Mouse (Mus musculus): ENCODE measurements around the gene Fig4. TPM values are rescaled to one million over a fixed set of nuclear protein-coding genes. Genes with fewer than 3 reads are reported as not detected.
A peak's percentile ranks its signal among the peaks of the same experiment; 100 is the strongest.

The Fig4 gene
- polyA plus RNA-seq, 1 experiment from 2014 or later = 28.7 TPM

GRCm38 (mm10) chr10:41208860-41209377 is 94.1 kb downstream of the Fig4 start:
- 56% methylated on average over 6 of the region's 6 CpGs for WGBS
- Histone ChIP-seq H3K4me3 (replicated peaks) (no peak overlapping the region), H3K4me2 (no peak overlapping the region), H3K27me3 (replicated peaks) (no peaks in the 10 kb centered on the region), H3K9me3 (replicated peaks) (no peaks in the 10 kb centered on the region), H3K36me3 (0 out of 2 replicates have a peak, but pooled peaks cover 4% of the 10 kb centered on the region), H3K27ac (replicated peaks) (peak overlapping the region; percentile 9; the same call in 1 of the 2 replicates), H3K4me1 (peaks cover 5% of the 10 kb centered on the region; the same call in 1 of the 2 replicates), H3K9ac (replicated peaks) (no peak overlapping the region)
- ATAC-seq (ENCODE audit: low FRiP score) = peak; percentile 66; the same call in 1 of the 2 replicates

- Histone ChIP-seq H3K27ac (replicated peaks) (no peak overlapping the region), H3K4me1 (peaks cover 5% of the 10 kb centered on the region; the same call in 1 of the 2 replicates), H3K9me3 (replicated peaks) (no peaks in the 10 kb centered on the region), H3K36me3 (0 out of 2 replicates have a peak, but pooled peaks cover 4% of the 10 kb centered on the region), H3K27me3 (replicated peaks) (no peaks in the 10 kb centered on the region), H3K9ac (replicated peaks) (no peak overlapping the region), H3K4me3 (replicated peaks) (no peak overlapping the region), H3K4me2 (no peak overlapping the region)
- no peak for ATAC-seq (ENCODE audit: low FRiP score)
- WGBS = 78% methylated on average over 2 of the region's 2 CpGs
Measured at GRCm38 (mm10) chr10:41205647-41206046, 97.4 kb downstream of the Fig4 start.

GRCm38 (mm10) chr10:41204637-41205315 is 98.3 kb downstream of the Fig4 start:
- 0 out of 2 replicates have a peak, but pooled peaks cover 4% of the 10 kb centered on the region for H3K36me3 ChIP-seq
- H3K9me3 ChIP-seq (replicated peaks) = no peaks in the 10 kb centered on the region
- H3K27me3 ChIP-seq (replicated peaks) = no peaks in the 10 kb centered on the region
- no peak overlapping the region for H3K27ac ChIP-seq (replicated peaks)
- ATAC-seq (ENCODE audit: low FRiP score) = no peak
- H3K4me1 ChIP-seq = peaks cover 4% of the 10 kb centered on the region; the same call in 1 of the 2 replicates
- WGBS = 80% methylated on average over 11 of the region's 11 CpGs
- H3K4me3 ChIP-seq (replicated peaks) = no peak overlapping the region
- no peak overlapping the region for H3K4me2 ChIP-seq
- H3K9ac ChIP-seq (replicated peaks) = no peak overlapping the region

- ATAC-seq (ENCODE audit: low FRiP score) = no peak
- no peak overlapping the region for H3K27ac ChIP-seq (replicated peaks)
- H3K27me3 ChIP-seq (replicated peaks) = no peaks in the 10 kb centered on the region
- H3K9me3 ChIP-seq (replicated peaks) = no peaks in the 10 kb centered on the region
- no peak overlapping the region for H3K9ac ChIP-seq (replicated peaks)
- H3K4me1 ChIP-seq = no peaks in the 10 kb centered on the region
- WGBS = 60% methylated on average over 5 of the region's 5 CpGs
- H3K4me2 ChIP-seq = no peak overlapping the region
- 0 out of 2 replicates have a peak, but pooled peaks cover 4% of the 10 kb centered on the region for H3K36me3 ChIP-seq
- H3K4me3 ChIP-seq (replicated peaks) = no peak overlapping the region
Measured at GRCm38 (mm10) chr10:41204191-41204590, 98.9 kb downstream of the Fig4 start.

- Histone ChIP-seq H3K9me3 (replicated peaks) (no peaks in the 10 kb centered on the region), H3K9ac (replicated peaks) (no peak overlapping the region), H3K4me2 (no peak overlapping the region), H3K4me3 (replicated peaks) (no peak overlapping the region), H3K27ac (replicated peaks) (no peak overlapping the region), H3K4me1 (peaks cover 6% of the 10 kb centered on the region), H3K27me3 (replicated peaks) (no peaks in the 10 kb centered on the region), H3K36me3 (no peaks in the 10 kb centered on the region)
- ATAC-seq (ENCODE audit: low FRiP score) = no peak
- WGBS = 28% methylated on average over 6 of the region's 6 CpGs
Measured at GRCm38 (mm10) chr10:41198719-41199118, 104.3 kb downstream of the Fig4 start.

GRCm38 (mm10) chr10:41197788-41198187 is 105.3 kb downstream of the Fig4 start:
- Histone ChIP-seq H3K36me3 (no peaks in the 10 kb centered on the region), H3K9me3 (replicated peaks) (no peaks in the 10 kb centered on the region), H3K4me2 (no peak overlapping the region), H3K4me3 (replicated peaks) (no peak overlapping the region), H3K27ac (replicated peaks) (no peak overlapping the region), H3K4me1 (peaks cover 6% of the 10 kb centered on the region), H3K27me3 (replicated peaks) (no peaks in the 10 kb centered on the region), H3K9ac (replicated peaks) (no peak overlapping the region)
- WGBS = 89% methylated on average over 5 of the region's 5 CpGs
- peak; percentile 24; the same call in 1 of the 2 replicates for ATAC-seq (ENCODE audit: low FRiP score)

- Histone ChIP-seq H3K36me3 (no peaks in the 10 kb centered on the region), H3K27me3 (replicated peaks) (no peaks in the 10 kb centered on the region), H3K9me3 (replicated peaks) (no peaks in the 10 kb centered on the region), H3K9ac (replicated peaks) (no peak overlapping the region), H3K27ac (replicated peaks) (no peak overlapping the region), H3K4me3 (replicated peaks) (no peak overlapping the region), H3K4me2 (no peak overlapping the region), H3K4me1 (peaks cover 6% of the 10 kb centered on the region)
- WGBS = 83% methylated on average over 4 of the region's 4 CpGs
- no peak for ATAC-seq (ENCODE audit: low FRiP score)
Measured at GRCm38 (mm10) chr10:41196295-41196694, 106.8 kb downstream of the Fig4 start.

GRCm38 (mm10) chr10:41189392-41189791 is 113.7 kb downstream of the Fig4 start:
- no peak overlapping the region for H3K27ac ChIP-seq (replicated peaks)
- H3K9ac ChIP-seq (replicated peaks) = no peak overlapping the region
- WGBS = 62% methylated on average over 3 of the region's 3 CpGs
- H3K36me3 ChIP-seq = peaks cover 7% of the 10 kb centered on the region; the same call in 1 of the 2 replicates
- no peaks in the 10 kb centered on the region for H3K9me3 ChIP-seq (replicated peaks)
- ATAC-seq (ENCODE audit: low FRiP score) = no peak
- no peak overlapping the region for H3K4me2 ChIP-seq
- H3K27me3 ChIP-seq (replicated peaks) = no peaks in the 10 kb centered on the region
- H3K4me3 ChIP-seq (replicated peaks) = no peak overlapping the region
- no peaks in the 10 kb centered on the region for H3K4me1 ChIP-seq

- 60% methylated on average over 3 of the region's 3 CpGs for WGBS
Measured at GRCm38 (mm10) chr10:41183975-41184374, 119.1 kb downstream of the Fig4 start.

GRCm38 (mm10) chr10:41182644-41183043 is 120.4 kb downstream of the Fig4 start:
- 0 out of 2 replicates have a peak, but pooled peaks cover 3% of the 10 kb centered on the region for H3K4me1 ChIP-seq
- H3K9me3 ChIP-seq (replicated peaks) = no peaks in the 10 kb centered on the region
- H3K36me3 ChIP-seq = peaks cover 7% of the 10 kb centered on the region; the same call in 1 of the 2 replicates
- no peak overlapping the region for H3K9ac ChIP-seq (replicated peaks)
- H3K27me3 ChIP-seq (replicated peaks) = no peaks in the 10 kb centered on the region
- H3K4me3 ChIP-seq (replicated peaks) = no peak overlapping the region
- 32% methylated on average over 6 of the region's 6 CpGs for WGBS
- no peak overlapping the region for H3K4me2 ChIP-seq
- no peak overlapping the region for H3K27ac ChIP-seq (replicated peaks)
- no peak for ATAC-seq (ENCODE audit: low FRiP score)

More at GRCm38 (mm10) chr10:41183975-41184374, 119.1 kb downstream of the Fig4 start:
- Histone ChIP-seq H3K9ac (replicated peaks) (no peak overlapping the region), H3K27me3 (replicated peaks) (no peaks in the 10 kb centered on the region), H3K4me2 (no peak overlapping the region), H3K9me3 (replicated peaks) (no peaks in the 10 kb centered on the region), H3K36me3 (peaks cover 7% of the 10 kb centered on the region; the same call in 1 of the 2 replicates), H3K4me1 (0 out of 2 replicates have a peak, but pooled peaks cover 3% of the 10 kb centered on the region), H3K4me3 (replicated peaks) (no peak overlapping the region), H3K27ac (replicated peaks) (no peak overlapping the region)
- no peak for ATAC-seq (ENCODE audit: low FRiP score)

GRCm38 (mm10) chr10:41166141-41166540 is 136.9 kb downstream of the Fig4 start:
- H3K27me3 ChIP-seq (replicated peaks) = no peaks in the 10 kb centered on the region
- H3K9ac ChIP-seq (replicated peaks) = no peak overlapping the region
- no peaks in the 10 kb centered on the region for H3K36me3 ChIP-seq
- 93% methylated on average over 5 of the region's 5 CpGs for WGBS
- no peak overlapping the region for H3K27ac ChIP-seq (replicated peaks)
- H3K4me2 ChIP-seq = no peak overlapping the region
- H3K4me1 ChIP-seq = no peaks in the 10 kb centered on the region
- H3K4me3 ChIP-seq (replicated peaks) = no peak overlapping the region
- H3K9me3 ChIP-seq (replicated peaks) = no peaks in the 10 kb centered on the region
- ATAC-seq (ENCODE audit: low FRiP score) = no peak

GRCm38 (mm10) chr10:41163108-41163507 is 140.0 kb downstream of the Fig4 start:
- H3K4me3 ChIP-seq (replicated peaks) = no peak overlapping the region
- H3K4me2 ChIP-seq = no peak overlapping the region
- ATAC-seq (ENCODE audit: low FRiP score) = no peak
- no peaks in the 10 kb centered on the region for H3K9me3 ChIP-seq (replicated peaks)
- H3K36me3 ChIP-seq = no peaks in the 10 kb centered on the region
- WGBS = 79% methylated on average over 2 of the region's 2 CpGs
- no peak overlapping the region for H3K9ac ChIP-seq (replicated peaks)
- no peaks in the 10 kb centered on the region for H3K4me1 ChIP-seq
- no peaks in the 10 kb centered on the region for H3K27me3 ChIP-seq (replicated peaks)
- no peak overlapping the region for H3K27ac ChIP-seq (replicated peaks)

All from neural tube, embryonic 15.5 days (tissue).